28 mouse cellular contexts compared by ENCODE assay signal in the genomic region with DNA sequence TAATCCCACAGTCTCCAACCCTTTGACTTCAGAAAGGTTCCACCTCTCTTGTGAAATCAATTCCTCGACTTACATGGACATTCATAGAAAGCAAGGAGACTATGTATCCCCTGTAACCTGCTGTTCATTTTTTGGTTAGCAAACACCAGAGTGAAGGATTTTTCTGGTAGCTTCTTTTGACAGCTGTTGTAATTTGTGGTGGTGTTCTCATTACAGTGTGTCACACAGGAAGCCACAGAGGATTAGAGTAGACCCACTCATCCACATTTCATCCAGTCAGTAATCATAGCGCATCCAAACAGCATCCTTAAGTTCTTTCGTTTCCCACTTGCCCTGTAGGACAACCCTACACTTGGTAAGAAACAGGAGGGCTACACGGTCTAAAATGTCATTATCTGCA.
"Had no signal": no experiment of that assay in that cellular context is flagged by ENCODE, and none has a peak within 500 bp of the region (broad histone marks: within the 10 kb centered on the region; RNA-seq: fewer than 3 reads in every experiment).

No protein-coding gene starts in this region.

- H3K27ac ChIP-seq: embryonic facial prominence, embryonic 10.5 days; embryonic facial prominence, embryonic 12.5 days; embryonic facial prominence, embryonic 13.5 days; embryonic facial prominence, embryonic 15.5 days; forebrain, embryonic 10.5 days; forebrain, embryonic 12.5 days; forebrain, embryonic 13.5 days; forebrain, embryonic 15.5 days; gastrocnemius, adult 2 months; heart, adult 2 months had no signal

- H3K4me1 ChIP-seq: embryonic facial prominence, embryonic 10.5 days; embryonic facial prominence, embryonic 12.5 days; embryonic facial prominence, embryonic 13.5 days; embryonic facial prominence, embryonic 15.5 days; forebrain, embryonic 10.5 days; forebrain, embryonic 12.5 days; forebrain, embryonic 13.5 days; forebrain, embryonic 15.5 days had no signal

- DNase-seq: cerebellum, adult 8-10 months; cerebellum, adult 9-10 months; cerebellum, adult 9-11 months; cerebellum, postnatal 10 days; cerebellum, postnatal 14 days; cerebellum, postnatal 25 days; cerebellum, postnatal 36 days; embryo, embryonic 11 days; forebrain, postnatal 0 days; gastrocnemius, adult 2 months; gastrocnemius, postnatal 10 days; gastrocnemius, postnatal 14 days; gastrocnemius, postnatal 25 days; gastrocnemius, postnatal 36 days; heart, adult 11 months; heart, adult 18-20 months; heart, adult 2 months had no signal

- H3K4me2 ChIP-seq: embryonic facial prominence, embryonic 12.5 days; embryonic facial prominence, embryonic 13.5 days; embryonic facial prominence, embryonic 15.5 days; forebrain, embryonic 12.5 days; forebrain, embryonic 13.5 days; forebrain, embryonic 15.5 days had no signal

- H3K9me3 ChIP-seq: embryonic facial prominence, embryonic 10.5 days; embryonic facial prominence, embryonic 12.5 days; embryonic facial prominence, embryonic 13.5 days; embryonic facial prominence, embryonic 15.5 days; forebrain, embryonic 10.5 days; forebrain, embryonic 12.5 days; forebrain, embryonic 13.5 days; forebrain, embryonic 15.5 days had no signal

- ATAC-seq: forebrain, embryonic 13.5 days; forebrain, embryonic 14.5 days; forebrain, embryonic 15.5 days; forebrain, embryonic 16.5 days; forebrain, postnatal 0 days had no signal

- H3K36me3 ChIP-seq: embryonic facial prominence, embryonic 10.5 days; embryonic facial prominence, embryonic 12.5 days; embryonic facial prominence, embryonic 13.5 days; embryonic facial prominence, embryonic 15.5 days; forebrain, embryonic 10.5 days; forebrain, embryonic 12.5 days; forebrain, embryonic 15.5 days had no signal

- H3K9ac ChIP-seq: embryonic facial prominence, embryonic 12.5 days; embryonic facial prominence, embryonic 13.5 days; embryonic facial prominence, embryonic 15.5 days; forebrain, embryonic 12.5 days; forebrain, embryonic 13.5 days; forebrain, embryonic 15.5 days; forebrain, postnatal 0 days had no signal

- H3K27me3 ChIP-seq: embryonic facial prominence, embryonic 12.5 days; embryonic facial prominence, embryonic 13.5 days; embryonic facial prominence, embryonic 15.5 days; forebrain, embryonic 12.5 days; forebrain, embryonic 13.5 days; forebrain, embryonic 15.5 days had no signal

- H3K4me3 ChIP-seq: embryonic facial prominence, embryonic 10.5 days; embryonic facial prominence, embryonic 12.5 days; embryonic facial prominence, embryonic 13.5 days; embryonic facial prominence, embryonic 15.5 days; erythroblast, embryonic 14.5 days; forebrain, embryonic 10.5 days; forebrain, embryonic 12.5 days; forebrain, embryonic 13.5 days; forebrain, embryonic 15.5 days; gastrocnemius, adult 2 months; heart, adult 2 months had no signal
